Mouse (Mus musculus): ENCODE results near the gene Tubb4b. TPM values are rescaled to one million over a fixed set of nuclear protein-coding genes. Genes with fewer than 3 reads are reported as not detected.
"Not testable (repeated sequence)": the region's sequence is repeated elsewhere in the genome, so short reads cannot be mapped to it uniquely, and the experiment has no call there.

The Tubb4b gene
- total RNA-seq (2021) = 100 to 1,000 TPM; 330 to 361 TPM

GRCm38 (mm10) chr2:25224492-25224765, at the start of gene Tubb4b:
TSS of gene Tubb4b (minus strand) at chr2:25224702.
- DNase-seq (ENCODE audit: extremely low spot score in 1 of 2, low spot score in 1 of 2) = peak in 1 of 2 experiments; percentile 81

- DNase-seq (ENCODE audit: extremely low spot score in 1 of 2, low spot score in 1 of 2) = no peak
These were observed 48.5 kb upstream of the Tubb4b start for GRCm38 (mm10) chr2:25273010-25273409.

GRCm38 (mm10) chr2:25272515-25272914, 48.0 kb upstream of the Tubb4b start:
- DNase-seq (ENCODE audit: extremely low spot score in 1 of 2, low spot score in 1 of 2) = no peak

- DNase-seq (ENCODE audit: extremely low spot score in 1 of 2, low spot score in 1 of 2) = peak; percentile 96 to 98
These were observed 47.5 kb upstream of the Tubb4b start, which contains the start of the genes Ssna1 and Anapc2 for GRCm38 (mm10) chr2:25271827-25272511. TSS of gene Ssna1 (minus strand) at chr2:25272438. TSS of gene Anapc2 (plus strand) at chr2:25272478.

- DNase-seq (ENCODE audit: extremely low spot score in 1 of 2, low spot score in 1 of 2) = no peak
These were observed 43.3 kb upstream of the Tubb4b start for GRCm38 (mm10) chr2:25267746-25268309.

- no peak for DNase-seq (ENCODE audit: extremely low spot score in 1 of 2, low spot score in 1 of 2)
These were observed 42.7 kb upstream of the Tubb4b start for GRCm38 (mm10) chr2:25267241-25267640.

GRCm38 (mm10) chr2:25266720-25267119, 42.2 kb upstream of the Tubb4b start:
- DNase-seq (ENCODE audit: extremely low spot score in 1 of 2, low spot score in 1 of 2) = no peak

GRCm38 (mm10) chr2:25265897-25266656, 41.6 kb upstream of the Tubb4b start:
- DNase-seq (ENCODE audit: extremely low spot score in 1 of 2, low spot score in 1 of 2) = no peak

- no peak for DNase-seq (ENCODE audit: extremely low spot score in 1 of 2, low spot score in 1 of 2)
These were observed 40.3 kb upstream of the Tubb4b start for GRCm38 (mm10) chr2:25264851-25265250.

- no peak for DNase-seq (ENCODE audit: extremely low spot score in 1 of 2, low spot score in 1 of 2)
These were observed 39.8 kb upstream of the Tubb4b start for GRCm38 (mm10) chr2:25264286-25264660.

GRCm38 (mm10) chr2:25263623-25264285, 39.3 kb upstream of the Tubb4b start:
- no peak for DNase-seq (ENCODE audit: extremely low spot score in 1 of 2, low spot score in 1 of 2)

GRCm38 (mm10) chr2:25262795-25263622, 38.5 kb upstream of the Tubb4b start:
- no peak for DNase-seq (ENCODE audit: extremely low spot score in 1 of 2, low spot score in 1 of 2)

- DNase-seq (ENCODE audit: extremely low spot score in 1 of 2, low spot score in 1 of 2) = peak; percentile 68 to 78
These were observed 37.8 kb upstream of the Tubb4b start, which contains the start of gene Tprn for GRCm38 (mm10) chr2:25262291-25262767. TSS of gene Tprn (plus strand) at chr2:25262618.

GRCm38 (mm10) chr2:25261870-25262269, 37.4 kb upstream of the Tubb4b start:
- DNase-seq (ENCODE audit: extremely low spot score in 1 of 2, low spot score in 1 of 2) = no peak

GRCm38 (mm10) chr2:25258887-25259286, 34.4 kb upstream of the Tubb4b start:
- DNase-seq (ENCODE audit: extremely low spot score in 1 of 2, low spot score in 1 of 2) = no peak

- DNase-seq (ENCODE audit: extremely low spot score in 1 of 2, low spot score in 1 of 2) = not testable (repeated sequence)
These were observed 32.7 kb upstream of the Tubb4b start for GRCm38 (mm10) chr2:25257250-25257649.

- peak in 1 of 2 experiments; percentile 48 for DNase-seq (ENCODE audit: extremely low spot score in 1 of 2, low spot score in 1 of 2)
These were observed 32.1 kb upstream of the Tubb4b start for GRCm38 (mm10) chr2:25256443-25257109.

- DNase-seq (ENCODE audit: extremely low spot score in 1 of 2, low spot score in 1 of 2) = peak; percentile 84 to 90
These were observed 30.8 kb upstream of the Tubb4b start, which contains the start of gene Tmem203 for GRCm38 (mm10) chr2:25255284-25255779. TSS of gene Tmem203 (plus strand) at chr2:25255439.

GRCm38 (mm10) chr2:25252331-25252730, 27.8 kb upstream of the Tubb4b start:
- DNase-seq (ENCODE audit: extremely low spot score in 1 of 2, low spot score in 1 of 2) = no peak
